Comparison of ENCODE assay signal across 13 mouse cellular contexts in the genomic region with DNA sequence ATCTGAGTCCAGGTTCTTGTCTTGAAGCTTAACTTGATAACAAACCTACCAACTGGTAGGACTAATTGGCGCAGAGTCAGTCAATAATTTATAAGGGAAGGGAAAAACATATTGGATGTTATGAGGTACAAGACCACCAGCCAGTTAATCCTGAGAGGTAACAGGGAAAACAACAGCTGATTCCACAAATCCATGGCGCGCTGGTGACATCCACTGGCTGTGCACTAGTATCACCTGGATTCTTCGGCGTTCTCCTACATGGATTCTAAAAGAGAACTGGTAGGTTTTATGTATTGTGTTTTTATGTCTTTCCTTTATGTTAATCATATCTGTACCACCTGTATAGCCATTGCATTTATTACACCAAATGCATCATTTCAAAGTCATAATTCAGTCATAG.
DNase-seq lines count a peak whose midpoint lies in the region; ATAC-seq and TF ChIP-seq lines count a peak whose summit lies in the region.
"Had no signal": no experiment of that assay in that cellular context is flagged by ENCODE, and none has a peak within 500 bp of the region (broad histone marks: within the 10 kb centered on the region; RNA-seq: fewer than 3 reads in every experiment).

No protein-coding gene starts in this region.

- no peak for ATAC-seq in forebrain, embryonic 11.5 days (replicated peaks; ENCODE audit: low FRiP score)
- no peak for ATAC-seq in liver, embryonic 11.5 days (replicated peaks; ENCODE audit: low FRiP score)
- ATAC-seq in limb, embryonic 11.5 days (ENCODE audit: insufficient number of reproducible peaks, low FRiP score, low TSS enrichment, low read depth) = no peak

- no peaks in the 10 kb centered on the region for H3K36me3 ChIP-seq in forebrain, embryonic 11.5 days (ENCODE audit: control insufficient read depth, insufficient read depth, low read length)
- H3K36me3 ChIP-seq in forebrain, embryonic 10.5 days (replicated peaks) = no peaks in the 10 kb centered on the region
- no peaks in the 10 kb centered on the region for H3K36me3 ChIP-seq in liver, adult 2 months (ENCODE audit: control insufficient read depth, insufficient read depth, low read length)
- H3K36me3 ChIP-seq in liver, embryonic 11.5 days (ENCODE audit: control insufficient read depth, insufficient read depth, low read length) = no peaks in the 10 kb centered on the region
- no peaks in the 10 kb centered on the region for H3K36me3 ChIP-seq in embryonic facial prominence, embryonic 10.5 days (replicated peaks)
- no peaks in the 10 kb centered on the region for H3K36me3 ChIP-seq in limb, embryonic 11.5 days (ENCODE audit: control insufficient read depth, insufficient read depth, low read length)
- H3K36me3 ChIP-seq: heart, embryonic 13.5 days; kidney, embryonic 15.5 days had no signal

- H3K9ac ChIP-seq in forebrain, embryonic 11.5 days (ENCODE audit: low read length) = no peak overlapping the region
- no peak overlapping the region for H3K9ac ChIP-seq in liver, adult 2 months (ENCODE audit: low read depth, low read length)
- no peak overlapping the region for H3K9ac ChIP-seq in liver, embryonic 11.5 days (ENCODE audit: low read depth, low read length)
- H3K9ac ChIP-seq in limb, embryonic 11.5 days (ENCODE audit: low read length) = no peak overlapping the region
- H3K9ac ChIP-seq: heart, embryonic 13.5 days; kidney, embryonic 15.5 days; liver, embryonic 14.5 days had no signal

- no peaks in the 10 kb centered on the region for H3K4me1 ChIP-seq in forebrain, embryonic 11.5 days (replicated peaks; ENCODE audit: control insufficient read depth, insufficient read depth, low read length)
- H3K4me1 ChIP-seq in forebrain, embryonic 10.5 days = no peaks in the 10 kb centered on the region
- no peaks in the 10 kb centered on the region for H3K4me1 ChIP-seq in liver, adult 2 months (ENCODE audit: control insufficient read depth, insufficient read depth, low read length)
- H3K4me1 ChIP-seq in liver, embryonic 11.5 days (replicated peaks; ENCODE audit: control insufficient read depth, insufficient read depth, low read length) = no peaks in the 10 kb centered on the region
- H3K4me1 ChIP-seq in embryonic facial prominence, embryonic 10.5 days = no peaks in the 10 kb centered on the region
- no peaks in the 10 kb centered on the region for H3K4me1 ChIP-seq in limb, embryonic 11.5 days (ENCODE audit: control insufficient read depth, insufficient read depth, low read length)
- H3K4me1 ChIP-seq: heart, embryonic 13.5 days; kidney, embryonic 15.5 days had no signal

- no peak for TF ChIP-seq POLR2A in liver, adult 2 months (IDR thresholded peaks at IDR 0.05; ENCODE audit: extremely low read depth, insufficient read depth, low read length)

- no peaks in the 10 kb centered on the region for H3K9me3 ChIP-seq in forebrain, embryonic 11.5 days (ENCODE audit: control insufficient read depth, low read length)
- H3K9me3 ChIP-seq in forebrain, embryonic 10.5 days = no peaks in the 10 kb centered on the region
- no peaks in the 10 kb centered on the region for H3K9me3 ChIP-seq in liver, embryonic 11.5 days (ENCODE audit: control insufficient read depth, low read length)
- no peaks in the 10 kb centered on the region for H3K9me3 ChIP-seq in embryonic facial prominence, embryonic 10.5 days
- no peaks in the 10 kb centered on the region for H3K9me3 ChIP-seq in limb, embryonic 11.5 days (ENCODE audit: control insufficient read depth, low read length)
- H3K9me3 ChIP-seq: heart, embryonic 13.5 days; kidney, embryonic 15.5 days had no signal

- TF ChIP-seq CTCF in liver, adult 2 months (IDR thresholded peaks at IDR 0.05; ENCODE audit: low read depth, low read length) = peak; percentile 17; the same call in 1 of the 2 replicates

- H3K27me3 ChIP-seq in forebrain, embryonic 11.5 days (ENCODE audit: control insufficient read depth, insufficient read depth, low read length) = no peaks in the 10 kb centered on the region
- no peaks in the 10 kb centered on the region for H3K27me3 ChIP-seq in forebrain, embryonic 10.5 days (ENCODE audit: poor library complexity, severe bottlenecking)
- no peaks in the 10 kb centered on the region for H3K27me3 ChIP-seq in liver, adult 2 months (ENCODE audit: control insufficient read depth, insufficient read depth, low read length)
- no peaks in the 10 kb centered on the region for H3K27me3 ChIP-seq in liver, embryonic 11.5 days (replicated peaks; ENCODE audit: control insufficient read depth, insufficient read depth, low read length)
- no peaks in the 10 kb centered on the region for H3K27me3 ChIP-seq in embryonic facial prominence, embryonic 10.5 days (replicated peaks; ENCODE audit: low read depth, poor library complexity, severe bottlenecking)
- H3K27me3 ChIP-seq in limb, embryonic 11.5 days (ENCODE audit: control insufficient read depth, insufficient read depth, low read length) = no peaks in the 10 kb centered on the region
- H3K27me3 ChIP-seq: heart, embryonic 13.5 days; kidney, embryonic 15.5 days had no signal

- no peak overlapping the region for H3K4me2 ChIP-seq in forebrain, embryonic 11.5 days (ENCODE audit: low read depth, low read length, severe bottlenecking)
- no peak overlapping the region for H3K4me2 ChIP-seq in liver, embryonic 11.5 days
- no peak overlapping the region for H3K4me2 ChIP-seq in limb, embryonic 11.5 days (ENCODE audit: low read depth, severe bottlenecking)
- H3K4me2 ChIP-seq: heart, embryonic 13.5 days; kidney, embryonic 15.5 days had no signal

- no peak overlapping the region for H3K27ac ChIP-seq in forebrain, embryonic 11.5 days (ENCODE audit: low read depth, low read length)
- H3K27ac ChIP-seq in forebrain, embryonic 10.5 days = no peak overlapping the region
- no peak overlapping the region for H3K27ac ChIP-seq in liver, adult 2 months (replicated peaks; ENCODE audit: insufficient read depth, low read depth, low read length)
- H3K27ac ChIP-seq in liver, embryonic 11.5 days (ENCODE audit: low read depth, low read length) = no peak overlapping the region
- H3K27ac ChIP-seq in embryonic facial prominence, embryonic 10.5 days (replicated peaks) = no peak overlapping the region
- no peak overlapping the region for H3K27ac ChIP-seq in limb, embryonic 11.5 days (replicated peaks; ENCODE audit: low read depth, low read length)
- H3K27ac ChIP-seq: heart, embryonic 13.5 days; kidney, embryonic 15.5 days; liver, embryonic 14.5 days had no signal

- no peak overlapping the region for H3K4me3 ChIP-seq in forebrain, embryonic 11.5 days (ENCODE audit: low read depth, low read length)
- no peak overlapping the region for H3K4me3 ChIP-seq in forebrain, embryonic 10.5 days
- no peak overlapping the region for H3K4me3 ChIP-seq in liver, adult 2 months (ENCODE audit: insufficient read depth, low read depth, low read length)
- H3K4me3 ChIP-seq in liver, embryonic 11.5 days (ENCODE audit: low read depth, low read length) = no peak overlapping the region
- no peak overlapping the region for H3K4me3 ChIP-seq in embryonic facial prominence, embryonic 10.5 days
- no peak overlapping the region for H3K4me3 ChIP-seq in limb, embryonic 11.5 days (ENCODE audit: low read depth, low read length)
- H3K4me3 ChIP-seq: heart, embryonic 13.5 days; kidney, embryonic 15.5 days had no signal

- peak; percentile 55 for DNase-seq in forebrain, embryonic 11.5 days (ENCODE audit: low spot score)
- DNase-seq in forebrain, embryonic 10.5 days (ENCODE audit: extremely low spot score, low spot score) = no peak
- DNase-seq in liver, adult 2 months (ENCODE audit: extremely low read depth, low read depth, low spot score) = no peak
- DNase-seq in liver, embryonic 11.5 days (ENCODE audit: low spot score) = no peak
- peak; percentile 29 for DNase-seq in embryonic facial prominence, embryonic 10.5 days (ENCODE audit: low spot score)
- peak; percentile 37 for DNase-seq in limb, embryonic 11.5 days (ENCODE audit: low spot score)
- DNase-seq in adrenal gland, adult 18-20 months (ENCODE audit: low spot score in 2 of 2) = no peak
- no peak for DNase-seq in layer of hippocampus, adult 8-10 months (ENCODE audit: low spot score in 2 of 2)
- DNase-seq: B cell, adult 2 months; thymus, adult 2 months had no signal

- no peaks in the 10 kb centered on the region for H3K79me2 ChIP-seq in liver, adult 2 months (ENCODE audit: control insufficient read depth, insufficient read depth, low read length)

- WGBS in forebrain, embryonic 11.5 days = 87% methylated on average over 5 of the region's 5 CpGs
- 84% methylated on average over 5 of the region's 5 CpGs for WGBS in forebrain, embryonic 10.5 days
- 78% methylated on average over 5 of the region's 5 CpGs for WGBS in liver, adult 2 months
- 85% methylated on average over 5 of the region's 5 CpGs for WGBS in liver, embryonic 11.5 days
- WGBS in embryonic facial prominence, embryonic 10.5 days = 83% methylated on average over 5 of the region's 5 CpGs
- WGBS in limb, embryonic 11.5 days = 86% methylated on average over 5 of the region's 5 CpGs

Comparison
In these comparisons a context has a peak if more than half of its experiments do, and no peak if none do; other contexts are left out.
1. DNase-seq: peak in forebrain, embryonic 11.5 days (single experiment), embryonic facial prominence, embryonic 10.5 days (single experiment) and limb, embryonic 11.5 days (single experiment); none in forebrain, embryonic 10.5 days (single experiment), liver, adult 2 months (single experiment), liver, embryonic 11.5 days (single experiment), adrenal gland, adult 18-20 months (0 of 2) and layer of hippocampus, adult 8-10 months (0 of 2).